Mouse (Mus musculus) cortical plate, adult 2 months (tissue): Measurements from ENCODE around the gene Spty2d1. TPM values are rescaled to one million over a fixed set of nuclear protein-coding genes. Genes with fewer than 3 reads are reported as not detected.
"Not testable (repeated sequence)": the region's sequence is repeated elsewhere in the genome, so short reads cannot be mapped to it uniquely, and the experiment has no call there.

Experiments
- H3K27ac ChIP-seq: fragments of 200-500 bp; 2 replicates; pipeline ENCODE4 v1.5.1; 2012; ENCODE audit warnings: low read length, control low read depth, inconsistent platforms; ENCODE audit not compliant: insufficient read depth
- H3K4me1 ChIP-seq: fragments of 200-500 bp; 2 replicates; pipeline ENCODE4 v1.6.1; 2011; ENCODE audit warnings: low read length; ENCODE audit not compliant: control insufficient read depth, insufficient read depth
- H3K4me3 ChIP-seq: fragments of 200-500 bp; 2 replicates; pipeline ENCODE4 v1.5.1; 2011; ENCODE audit warnings: mild to moderate bottlenecking, low read length, control low read depth; ENCODE audit not compliant: insufficient read depth
- CTCF ChIP-seq: fragments of 200-500 bp; IDR thresholded peaks from 2 replicates; pipeline ENCODE4 v1.5.1; 2011; ENCODE audit warnings: mild to moderate bottlenecking, control low read depth, low read length; ENCODE audit not compliant: insufficient read depth; ENCODE audit errors: extremely low read depth
- POLR2A ChIP-seq: fragments of 200-500 bp; IDR thresholded peaks from 2 replicates; pipeline ENCODE4 v1.6.1; 2011; ENCODE audit warnings: mild to moderate bottlenecking, low read length, control low read depth; ENCODE audit not compliant: insufficient read depth; ENCODE audit errors: extremely low read depth
- polyA plus RNA-seq: library from polyadenylated mRNA; depleted of rRNA; stranded (reverse); fragments of >200 nt; gene quantifications from 2 replicates; pipeline ENCODE4 v1.2.3, GENCODE M21; 2012

Spty2d1 gene
- polyA plus RNA-seq, 1 experiment: 6.8 TPM

GRCm38 (mm10) chr7:47042823-47043490, 34.7 kb upstream of the Spty2d1 start:
- no peak overlapping the region for H3K4me3 ChIP-seq
- H3K4me1 ChIP-seq: no peaks in the 10 kb centered on the region
- TF ChIP-seq CTCF (no peak), POLR2A (no peak)
- H3K27ac ChIP-seq: no peak overlapping the region

DNA sequence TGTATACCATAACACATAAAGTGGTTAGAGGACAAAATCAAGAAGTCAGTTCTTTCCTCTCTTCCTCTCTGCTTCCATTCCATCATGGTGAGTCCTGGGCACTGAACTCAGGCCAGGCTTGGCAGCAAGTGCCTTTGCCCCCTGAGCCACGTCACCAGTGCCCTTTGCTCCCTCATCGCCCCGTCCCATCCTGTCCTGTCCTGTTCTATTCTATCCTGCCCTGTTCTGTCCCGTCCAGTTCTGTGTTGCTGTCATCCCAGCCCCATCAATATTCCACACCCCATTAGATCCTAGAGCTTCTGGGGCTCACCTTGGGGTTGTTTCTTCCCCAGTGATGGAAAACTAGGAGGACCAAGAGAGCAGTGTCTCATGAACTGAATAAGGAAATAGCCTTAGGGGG, 33.9 kb upstream of the Spty2d1 start:
- H3K27ac ChIP-seq: no peak overlapping the region
- no peaks in the 10 kb centered on the region for H3K4me1 ChIP-seq
- no peak overlapping the region for H3K4me3 ChIP-seq
- TF ChIP-seq CTCF (no peak), POLR2A (no peak)

GRCm38 (mm10) chr7:47041706-47042105, 33.5 kb upstream of the Spty2d1 start:
- Histone ChIP-seq H3K27ac (no peak overlapping the region), H3K4me1 (no peaks in the 10 kb centered on the region), H3K4me3 (no peak overlapping the region)
- TF ChIP-seq CTCF (no peak), POLR2A (no peak)

GRCm38 (mm10) chr7:47035426-47035825, 27.2 kb upstream of the Spty2d1 start:
- Histone ChIP-seq H3K4me1 (no peaks in the 10 kb centered on the region), H3K4me3 (no peak overlapping the region), H3K27ac (no peak overlapping the region)
- TF ChIP-seq CTCF (no peak), POLR2A (no peak)

DNA sequence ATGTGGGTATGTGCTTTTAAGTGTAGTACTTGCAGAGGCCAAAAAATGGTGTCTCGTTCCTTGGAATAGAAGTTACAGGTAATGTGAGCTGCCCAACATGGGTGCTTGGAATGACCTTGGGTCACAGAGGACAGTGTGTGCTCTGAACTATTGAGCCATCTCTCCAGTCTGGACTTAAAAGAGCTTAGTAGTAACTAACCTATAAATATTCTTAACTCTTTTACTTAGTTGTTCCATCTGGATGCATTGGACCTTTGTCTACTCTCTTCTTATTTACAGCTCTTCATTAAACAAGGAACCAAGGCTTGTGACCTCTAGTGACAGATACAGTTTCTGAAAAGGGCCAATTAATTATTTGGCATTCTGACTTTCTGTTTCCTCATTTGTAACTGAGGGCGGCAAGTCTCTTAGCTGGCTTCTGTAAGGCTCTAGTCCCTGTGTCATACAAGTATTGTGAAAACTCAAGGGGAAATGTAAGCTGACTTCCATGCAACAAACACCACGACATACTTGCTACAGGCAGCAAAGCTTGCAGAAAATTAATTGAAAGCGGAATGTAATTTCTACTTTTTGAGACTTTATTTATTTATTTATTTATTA, 26.7 kb upstream of the Spty2d1 start:
- Histone ChIP-seq H3K27ac (no peak overlapping the region), H3K4me1 (no peaks in the 10 kb centered on the region), H3K4me3 (no peak overlapping the region)
- no peak for TF ChIP-seq CTCF
- no peak for TF ChIP-seq POLR2A

GRCm38 (mm10) chr7:47031371-47031770, 23.2 kb upstream of the Spty2d1 start:
- no peak overlapping the region for H3K4me3 ChIP-seq
- no peaks in the 10 kb centered on the region for H3K4me1 ChIP-seq
- TF ChIP-seq POLR2A (no peak), CTCF (no peak)
- no peak overlapping the region for H3K27ac ChIP-seq

- no peak overlapping the region for H3K4me3 ChIP-seq
- no peak for TF ChIP-seq CTCF
- TF ChIP-seq POLR2A: no peak
Measured at GRCm38 (mm10) chr7:47030517-47031193, 22.4 kb upstream of the Spty2d1 start.

DNA sequence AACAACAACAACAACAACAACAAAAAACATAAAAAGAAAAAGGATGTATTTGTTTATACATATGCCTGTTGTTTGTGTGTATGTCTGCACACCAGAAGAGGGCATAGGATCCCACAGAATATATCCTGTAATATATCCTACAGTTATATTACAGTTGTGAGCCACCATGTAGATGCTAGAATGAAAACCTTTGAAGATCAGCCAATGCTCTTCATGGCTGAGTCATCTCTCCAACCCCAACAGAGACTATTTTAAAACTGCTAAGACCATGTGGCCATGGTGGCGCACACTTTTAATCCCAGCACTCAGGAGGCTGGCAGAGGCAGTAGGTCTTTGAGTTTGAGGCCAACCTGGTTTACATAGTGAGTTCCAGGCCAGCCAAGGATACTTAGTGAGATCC, 19.3 kb upstream of the Spty2d1 start:
- no peak for TF ChIP-seq POLR2A
- TF ChIP-seq CTCF: no peak
- no peak overlapping the region for H3K4me3 ChIP-seq
- H3K27ac ChIP-seq: no peak overlapping the region
- H3K4me1 ChIP-seq: no peaks in the 10 kb centered on the region

More at GRCm38 (mm10) chr7:47030517-47031193, 22.4 kb upstream of the Spty2d1 start:
- Histone ChIP-seq H3K27ac (no peak overlapping the region), H3K4me1 (no peaks in the 10 kb centered on the region)

GRCm38 (mm10) chr7:47026899-47027298, 18.7 kb upstream of the Spty2d1 start:
- H3K4me1 ChIP-seq, H3K27ac ChIP-seq, H3K4me3 ChIP-seq: not testable (repeated sequence)

DNA sequence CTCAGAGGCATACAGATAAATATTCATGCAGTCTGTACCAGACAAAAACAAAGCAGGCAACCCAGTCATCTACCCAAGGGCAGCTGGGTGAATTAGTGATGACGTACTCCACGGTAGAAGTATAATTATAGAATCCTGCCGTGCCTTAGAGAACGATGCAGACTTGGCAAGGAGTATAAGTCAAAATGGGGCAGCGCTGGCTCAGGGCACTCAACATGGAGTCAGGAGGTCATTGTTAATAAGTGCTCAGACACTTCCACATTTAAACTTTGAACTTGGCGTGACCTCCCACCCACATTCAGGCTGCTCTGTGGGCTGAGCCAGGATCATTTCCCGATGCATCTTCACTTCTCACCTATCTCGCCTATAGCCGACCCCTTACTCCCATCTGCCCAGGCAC, 17.2 kb upstream of the Spty2d1 start:
- no peaks in the 10 kb centered on the region for H3K4me1 ChIP-seq
- no peak overlapping the region for H3K4me3 ChIP-seq
- TF ChIP-seq CTCF: no peak
- no peak for TF ChIP-seq POLR2A
- H3K27ac ChIP-seq: no peak overlapping the region
